11 mouse cellular contexts compared by ENCODE assay signal in the genomic region with DNA sequence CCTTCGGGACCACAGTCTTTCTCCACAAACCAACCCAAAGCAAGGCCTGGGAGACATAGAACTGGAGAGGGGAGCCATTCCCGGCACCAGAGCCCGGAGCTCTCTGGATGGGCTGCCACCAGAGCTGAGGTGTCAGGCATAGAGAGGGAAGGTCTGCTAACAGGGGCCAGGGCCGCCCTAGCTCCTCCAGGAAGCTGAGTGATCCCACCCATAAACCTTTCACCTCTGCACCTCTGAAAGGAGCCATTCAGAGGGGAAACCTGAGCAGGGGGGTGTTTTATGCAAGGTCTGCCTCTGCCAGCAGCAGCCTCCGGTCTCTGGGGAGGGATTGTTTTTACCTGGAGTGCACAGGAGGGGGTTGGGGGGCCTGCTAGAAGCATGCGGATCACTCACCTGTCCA.
"Had no signal": no experiment of that assay in that cellular context is flagged by ENCODE, and none has a peak within 500 bp of the region (broad histone marks: within the 10 kb centered on the region; RNA-seq: fewer than 3 reads in every experiment).

No protein-coding gene starts in this region.

- H3K4me2 ChIP-seq: liver, embryonic 13.5 days; midbrain, embryonic 12.5 days had no signal

- H3K27ac ChIP-seq: left cerebral cortex, adult 2 months; liver, embryonic 13.5 days; midbrain, embryonic 12.5 days; stomach, postnatal 0 days had no signal

- H3K4me3 ChIP-seq: left cerebral cortex, adult 2 months; liver, embryonic 13.5 days; midbrain, embryonic 12.5 days had no signal

- H3K9ac ChIP-seq: liver, embryonic 13.5 days; midbrain, embryonic 12.5 days had no signal

- H3K9me3 ChIP-seq: liver, embryonic 13.5 days; midbrain, embryonic 12.5 days had no signal

- H3K36me3 ChIP-seq: liver, embryonic 13.5 days; midbrain, embryonic 12.5 days had no signal

- H3K4me1 ChIP-seq: liver, embryonic 13.5 days; midbrain, embryonic 12.5 days had no signal

- DNase-seq: kidney, adult 2 months; kidney, postnatal 25 days; liver; liver, embryonic 13.5 days; lung, adult 18-20 months; right cerebral cortex, adult 18-20 months; right cerebral cortex, postnatal 25 days; thymus, postnatal 14 days had no signal
